Mouse (Mus musculus) kidney, adult 2 months (tissue): ENCODE results near the gene Sigmar1.
"Not testable (repeated sequence)": the region's sequence is repeated elsewhere in the genome, so short reads cannot be mapped to it uniquely, and the experiment has no call there.

Experiments
- CTCF ChIP-seq: fragments of 200-500 bp; conservative IDR thresholded peaks from 2 replicates; pipeline ENCODE4 v1.5.1; 2011; ENCODE audit warnings: low read depth, mild to moderate bottlenecking, control low read depth, low read length, moderate library complexity, mixed read lengths; ENCODE audit not compliant: insufficient read depth, insufficient read length
- POLR2A ChIP-seq: fragments of 200-500 bp; IDR thresholded peaks from one replicate; pipeline ENCODE4 v1.6.1; 2011; ENCODE audit warnings: low read depth, low read length, control low read depth

GRCm38 (mm10) chr4:41783197-41783596, 27.2 kb upstream of the Sigmar1 start:
- not testable (repeated sequence) for TF ChIP-seq POLR2A, CTCF
